ENCODE assay signal across 11 mouse cellular contexts in the genomic region with DNA sequence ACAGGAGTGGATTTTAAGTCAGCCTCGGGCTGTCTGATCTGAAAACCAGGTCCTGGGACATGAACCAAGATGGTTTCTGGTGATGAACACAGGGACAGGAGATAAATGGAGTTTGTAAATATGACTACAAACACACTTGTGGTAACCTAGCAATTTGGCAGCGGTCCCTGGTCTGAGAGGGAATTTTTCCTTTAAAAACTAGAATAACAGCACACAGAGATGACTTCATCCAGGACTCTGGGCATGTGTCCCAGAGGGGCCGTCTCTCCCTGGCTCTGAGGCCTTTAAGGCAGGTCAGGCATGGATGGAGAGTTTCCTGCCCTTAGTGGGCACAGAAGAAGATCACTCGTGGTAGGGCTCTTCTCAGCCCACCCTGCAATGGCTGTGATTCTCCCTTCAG.
DNase-seq lines count a peak whose midpoint lies in the region; ATAC-seq and TF ChIP-seq lines count a peak whose summit lies in the region.
"Had no signal": no experiment of that assay in that cellular context is flagged by ENCODE, and none has a peak within 500 bp of the region (broad histone marks: within the 10 kb centered on the region; RNA-seq: fewer than 3 reads in every experiment).

No protein-coding gene starts in this region.

- H3K36me3 ChIP-seq in kidney, postnatal 0 days (ENCODE audit: insufficient read depth, low read length), result no peaks in the 10 kb centered on the region
- H3K36me3 ChIP-seq in kidney, embryonic 14.5 days (ENCODE audit: control insufficient read depth, insufficient read depth, low read length), result no peaks in the 10 kb centered on the region
- no peaks in the 10 kb centered on the region for H3K36me3 ChIP-seq in stomach, embryonic 14.5 days (ENCODE audit: control insufficient read depth, insufficient read depth, low read length)
- H3K36me3 ChIP-seq: embryonic facial prominence, embryonic 13.5 days; G1E had no signal

- TF ChIP-seq CTCF in kidney, postnatal 0 days (IDR thresholded peaks at IDR 0.05; ENCODE audit: low read depth), result no peak

- H3K4me3 ChIP-seq in kidney, postnatal 0 days (replicated peaks; ENCODE audit: low read depth, low read length), result no peak overlapping the region
- no peak overlapping the region for H3K4me3 ChIP-seq in kidney, embryonic 14.5 days (ENCODE audit: low read length)
- no peak overlapping the region for H3K4me3 ChIP-seq in stomach, embryonic 14.5 days (ENCODE audit: low read depth, low read length)
- H3K4me3 ChIP-seq: embryonic facial prominence, embryonic 13.5 days had no signal

- ATAC-seq in kidney, postnatal 0 days (replicated peaks; ENCODE audit: low FRiP score, low read depth), result no peak
- ATAC-seq in kidney, embryonic 14.5 days (ENCODE audit: low FRiP score, low TSS enrichment), result no peak
- peak; percentile 28; the same call in 1 of the 2 replicates for ATAC-seq in stomach, embryonic 14.5 days (ENCODE audit: insufficient number of reproducible peaks, insufficient read depth, low FRiP score, low read depth)

- no peaks in the 10 kb centered on the region for H3K4me1 ChIP-seq in kidney, postnatal 0 days (replicated peaks; ENCODE audit: insufficient read depth, low read length)
- H3K4me1 ChIP-seq in kidney, embryonic 14.5 days (ENCODE audit: control insufficient read depth, insufficient read depth, low read length), result no peaks in the 10 kb centered on the region
- H3K4me1 ChIP-seq in stomach, embryonic 14.5 days (ENCODE audit: control insufficient read depth, insufficient read depth, low read length), result 0 out of 2 replicates have a peak, but pooled peaks cover 4% of the 10 kb centered on the region
- H3K4me1 ChIP-seq: embryonic facial prominence, embryonic 13.5 days had no signal

- WGBS in kidney, postnatal 0 days, result 48% methylated on average over 4 of the region's 4 CpGs
- 70% methylated on average over 4 of the region's 4 CpGs for WGBS in kidney, embryonic 14.5 days
- 46% methylated on average over 4 of the region's 4 CpGs for WGBS in stomach, embryonic 14.5 days

- no peaks in the 10 kb centered on the region for H3K27me3 ChIP-seq in kidney, postnatal 0 days (ENCODE audit: insufficient read depth, low read length)
- H3K27me3 ChIP-seq in kidney, embryonic 14.5 days (ENCODE audit: control insufficient read depth, insufficient read depth, low read length), result no peaks in the 10 kb centered on the region
- no peaks in the 10 kb centered on the region for H3K27me3 ChIP-seq in stomach, embryonic 14.5 days (ENCODE audit: control insufficient read depth, insufficient read depth, low read length)
- H3K27me3 ChIP-seq: embryonic facial prominence, embryonic 13.5 days had no signal

- H3K4me2 ChIP-seq in kidney, postnatal 0 days (ENCODE audit: low read length), result no peak overlapping the region
- no peak overlapping the region for H3K4me2 ChIP-seq in kidney, embryonic 14.5 days (replicated peaks; ENCODE audit: low read depth, low read length)
- H3K4me2 ChIP-seq in stomach, embryonic 14.5 days (replicated peaks; ENCODE audit: low read depth, low read length), result no peak overlapping the region
- H3K4me2 ChIP-seq: embryonic facial prominence, embryonic 13.5 days had no signal

- no peak overlapping the region for H3K27ac ChIP-seq in kidney, postnatal 0 days
- H3K27ac ChIP-seq in kidney, embryonic 14.5 days (ENCODE audit: low read depth, low read length), result no peak overlapping the region
- H3K27ac ChIP-seq in stomach, embryonic 14.5 days (ENCODE audit: low read length), result no peak overlapping the region; the same call in 1 of the 2 replicates
- H3K27ac ChIP-seq: embryonic facial prominence, embryonic 13.5 days; liver, embryonic 14.5 days had no signal

- H3K9ac ChIP-seq in kidney, postnatal 0 days (ENCODE audit: low read depth, low read length), result no peak overlapping the region
- no peak overlapping the region for H3K9ac ChIP-seq in kidney, embryonic 14.5 days (ENCODE audit: low read depth, low read length)
- no peak overlapping the region for H3K9ac ChIP-seq in stomach, embryonic 14.5 days (replicated peaks; ENCODE audit: low read depth, low read length)
- H3K9ac ChIP-seq: embryonic facial prominence, embryonic 13.5 days; liver, embryonic 14.5 days had no signal

- H3K9me3 ChIP-seq in kidney, postnatal 0 days (replicated peaks; ENCODE audit: low read length), result no peaks in the 10 kb centered on the region
- H3K9me3 ChIP-seq in kidney, embryonic 14.5 days (ENCODE audit: control insufficient read depth, low read length), result no peaks in the 10 kb centered on the region
- no peaks in the 10 kb centered on the region for H3K9me3 ChIP-seq in stomach, embryonic 14.5 days (ENCODE audit: control insufficient read depth, low read depth, low read length)
- H3K9me3 ChIP-seq: embryonic facial prominence, embryonic 13.5 days had no signal

- DNase-seq in kidney, postnatal 0 days (ENCODE audit: low spot score), result peak; percentile 57
- DNase-seq in adrenal gland, postnatal 10 days, result peak; percentile 82
- DNase-seq in gastrocnemius, postnatal 4 days (ENCODE audit: low spot score in 2 of 2), result peak; percentile 76 to 91
- DNase-seq in layer of hippocampus, adult 9-10 months (ENCODE audit: low spot score), result peak; percentile 15
- no peak for DNase-seq in c-Kit-positive CD71-positive TER-119-positive erythroid progenitor cells, embryonic 14.5 days (ENCODE audit: low spot score)
- DNase-seq in spleen, postnatal 4 days (ENCODE audit: low spot score in 2 of 2), result no peak

Comparison
In these comparisons a context has a peak if more than half of its experiments do, and no peak if none do; other contexts are left out.
1. DNase-seq: peak in kidney, postnatal 0 days (single experiment), adrenal gland, postnatal 10 days (single experiment), gastrocnemius, postnatal 4 days (2 of 2) and layer of hippocampus, adult 9-10 months (single experiment); none in c-Kit-positive CD71-positive TER-119-positive erythroid progenitor cells, embryonic 14.5 days (single experiment) and spleen, postnatal 4 days (0 of 2).